ENCODE assay signal across 13 mouse cellular contexts in the genomic region with DNA sequence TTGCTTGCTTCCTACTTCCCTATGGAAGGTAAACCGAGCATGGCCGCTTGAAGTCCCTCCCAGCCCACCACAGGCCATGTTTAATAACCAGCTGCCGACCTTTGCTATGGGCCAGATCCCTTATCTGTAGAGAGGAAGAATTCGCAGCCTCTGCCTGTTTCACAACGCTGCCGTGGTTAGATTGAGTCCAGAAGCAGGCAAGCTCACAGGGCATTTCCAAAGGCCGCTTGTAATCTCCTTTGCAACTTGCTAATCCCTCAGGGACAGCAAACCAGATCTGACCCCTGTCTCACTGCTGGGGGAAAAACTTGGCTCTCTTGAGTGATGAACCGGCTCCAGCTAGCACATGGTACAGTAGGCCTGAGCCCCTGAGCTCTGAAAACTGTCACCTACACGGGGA. TPM values are rescaled to one million over a fixed set of nuclear protein-coding genes. Genes with fewer than 3 reads are reported as not detected.
A peak's percentile ranks its signal among the peaks of the same experiment; 100 is the strongest.
DNase-seq lines count a peak whose midpoint lies in the region; ATAC-seq and TF ChIP-seq lines count a peak whose summit lies in the region.
"Had no signal": no experiment of that assay in that cellular context is flagged by ENCODE, and none has a peak within 500 bp of the region (broad histone marks: within the 10 kb centered on the region; RNA-seq: fewer than 3 reads in every experiment).

No protein-coding gene starts in this region.

- no peaks in the 10 kb centered on the region for H3K9me3 ChIP-seq in midbrain, postnatal 0 days (ENCODE audit: low read length)
- no peaks in the 10 kb centered on the region for H3K9me3 ChIP-seq in midbrain, embryonic 11.5 days (ENCODE audit: control insufficient read depth, low read length)
- no peaks in the 10 kb centered on the region for H3K9me3 ChIP-seq in intestine, postnatal 0 days (ENCODE audit: control insufficient read depth)
- H3K9me3 ChIP-seq: limb, embryonic 13.5 days; neural tube, embryonic 13.5 days had no signal

- no peak overlapping the region for H3K27ac ChIP-seq in midbrain, postnatal 0 days (ENCODE audit: low read depth, low read length)
- no peak overlapping the region for H3K27ac ChIP-seq in midbrain, embryonic 11.5 days (ENCODE audit: low read depth, low read length)
- H3K27ac ChIP-seq in intestine, postnatal 0 days (ENCODE audit: low read depth, low read length): 0 out of 2 replicates have a peak overlapping the region, but pooled peaks have one; percentile 1
- H3K27ac ChIP-seq: hindbrain, postnatal 0 days; limb, embryonic 13.5 days; neural tube, embryonic 13.5 days had no signal

- H3K9ac ChIP-seq in midbrain, postnatal 0 days (replicated peaks; ENCODE audit: low read length, poor library complexity, severe bottlenecking): 0 out of 2 replicates have a peak overlapping the region, but pooled peaks have one; percentile 19
- no peak overlapping the region for H3K9ac ChIP-seq in midbrain, embryonic 11.5 days (ENCODE audit: low read length)
- H3K9ac ChIP-seq in intestine, postnatal 0 days (ENCODE audit: low read depth, low read length): no peak overlapping the region
- H3K9ac ChIP-seq: limb, embryonic 13.5 days; neural tube, embryonic 13.5 days had no signal

- H3K36me3 ChIP-seq in midbrain, postnatal 0 days (ENCODE audit: insufficient read depth, low read length): no peaks in the 10 kb centered on the region
- no peaks in the 10 kb centered on the region for H3K36me3 ChIP-seq in midbrain, embryonic 11.5 days (ENCODE audit: control insufficient read depth, insufficient read depth, low read length)
- no peaks in the 10 kb centered on the region for H3K36me3 ChIP-seq in intestine, postnatal 0 days (ENCODE audit: control insufficient read depth, insufficient read depth)
- H3K36me3 ChIP-seq: neural tube, embryonic 13.5 days had no signal

- no peak for ATAC-seq in midbrain, postnatal 0 days (ENCODE audit: low FRiP score)
- ATAC-seq in midbrain, embryonic 11.5 days (ENCODE audit: low FRiP score): no peak
- ATAC-seq in intestine, postnatal 0 days: no peak
- ATAC-seq: hindbrain, postnatal 0 days had no signal

- H3K4me1 ChIP-seq in midbrain, postnatal 0 days (ENCODE audit: insufficient read depth, low read length): peaks cover 12% of the 10 kb centered on the region; the same call in 1 of the 2 replicates
- peaks cover 19% of the 10 kb centered on the region for H3K4me1 ChIP-seq in midbrain, embryonic 11.5 days (ENCODE audit: control insufficient read depth, insufficient read depth, low read length)
- 0 out of 2 replicates have a peak, but pooled peaks cover 3% of the 10 kb centered on the region for H3K4me1 ChIP-seq in intestine, postnatal 0 days (replicated peaks; ENCODE audit: control insufficient read depth, insufficient read depth, low read length)

- no peaks in the 10 kb centered on the region for H3K27me3 ChIP-seq in midbrain, postnatal 0 days (ENCODE audit: insufficient read depth, low read length)
- peaks cover 2% of the 10 kb centered on the region for H3K27me3 ChIP-seq in midbrain, embryonic 11.5 days (ENCODE audit: control insufficient read depth, insufficient read depth, low read length)
- no peaks in the 10 kb centered on the region for H3K27me3 ChIP-seq in intestine, postnatal 0 days (replicated peaks; ENCODE audit: control insufficient read depth, insufficient read depth, low read length)

- DNase-seq in heart, adult 11 months: peak; percentile 88
- no peak for DNase-seq in heart, adult 9 months (ENCODE audit: low spot score in 2 of 2)
- no peak for DNase-seq in midbrain, postnatal 0 days (ENCODE audit: low spot score)
- no peak for DNase-seq in midbrain, embryonic 11.5 days (ENCODE audit: low spot score, missing footprints)
- DNase-seq in yolk sac, embryonic 10.5 days (ENCODE audit: low spot score): peak; percentile 90
- DNase-seq in layer of hippocampus, adult 8-10 months (ENCODE audit: low spot score in 2 of 2): no peak
- no peak for DNase-seq in thymus, postnatal 10 days (ENCODE audit: low spot score in 2 of 2)
- DNase-seq: B cell, adult 2 months; cerebellum, postnatal 36 days had no signal

- 33% methylated on average over 9 of the region's 9 CpGs for WGBS in midbrain, postnatal 0 days
- WGBS in midbrain, embryonic 11.5 days: 32% methylated on average over 9 of the region's 9 CpGs
- WGBS in intestine, postnatal 0 days: 22% methylated on average over 9 of the region's 9 CpGs

- H3K4me2 ChIP-seq in midbrain, postnatal 0 days (ENCODE audit: low read depth, low read length, poor library complexity, severe bottlenecking): no peak overlapping the region
- no peak overlapping the region for H3K4me2 ChIP-seq in midbrain, embryonic 11.5 days
- no peak overlapping the region for H3K4me2 ChIP-seq in intestine, postnatal 0 days (replicated peaks; ENCODE audit: low read depth)
- H3K4me2 ChIP-seq: limb, embryonic 13.5 days; neural tube, embryonic 13.5 days had no signal

- no peak for TF ChIP-seq CTCF in midbrain, postnatal 0 days (IDR thresholded peaks at IDR 0.05)
- TF ChIP-seq CTCF in intestine, postnatal 0 days (IDR thresholded peaks at IDR 0.05; ENCODE audit: low read depth): no peak

- H3K4me3 ChIP-seq in midbrain, postnatal 0 days (ENCODE audit: low read depth, low read length): no peak overlapping the region
- no peak overlapping the region for H3K4me3 ChIP-seq in midbrain, embryonic 11.5 days (ENCODE audit: low read depth, low read length)
- H3K4me3 ChIP-seq in intestine, postnatal 0 days (ENCODE audit: low read depth, low read length): no peak overlapping the region
- H3K4me3 ChIP-seq: limb, embryonic 13.5 days; neural tube, embryonic 13.5 days had no signal

RNA-seq across cellular contexts. Expression of a gene that starts 3.9 kb away (rescaled TPM):
- total RNA-seq in midbrain, postnatal 0 days (2014; rRNA removed): 60.2 and 74.0 TPM in 2 replicates
- 57.7 and 57.9 TPM in 2 replicates for polyA plus RNA-seq in midbrain, postnatal 0 days (2015; fragmentation: Nextera tagmentation; extraction: Ambion mirVana)
- 26.0 and 26.5 TPM in 2 replicates for polyA plus RNA-seq in midbrain, embryonic 11.5 days (2014; fragmentation: Nextera tagmentation; extraction: Ambion mirVana)
- 26.5 TPM in 2 replicates for polyA plus RNA-seq in intestine, postnatal 0 days (2015; fragmentation: Nextera tagmentation; extraction: Ambion mirVana)
- total RNA-seq in layer of hippocampus, adult 8-10 months (2022): 10 to 100 TPM; 27.9 to 38.7 (median 34.3) TPM

RNA-seq across cellular contexts. Expression of a gene that starts 52.1 kb away (rescaled TPM):
- total RNA-seq in midbrain, postnatal 0 days (2014; rRNA removed): not detected in 2 replicates
- polyA plus RNA-seq in midbrain, postnatal 0 days (2015; fragmentation: Nextera tagmentation; extraction: Ambion mirVana): 0.67 and 0.83 TPM in 2 replicates
- 0.12 and 0.29 TPM in 2 replicates for polyA plus RNA-seq in midbrain, embryonic 11.5 days (2014; fragmentation: Nextera tagmentation; extraction: Ambion mirVana)
- polyA plus RNA-seq in intestine, postnatal 0 days (2015; fragmentation: Nextera tagmentation; extraction: Ambion mirVana): 0.16 and 0.24 TPM in 2 replicates
- total RNA-seq in layer of hippocampus, adult 8-10 months (2022): under 1 TPM in 2 of 4 experiments, not detected in 2; 0.27 to 0.72 TPM
- total RNA-seq: hindbrain, postnatal 0 days had no signal

RNA-seq across cellular contexts. Expression of a gene that starts 53.0 kb away (rescaled TPM):
- total RNA-seq in midbrain, postnatal 0 days (2014; rRNA removed): 915 and 958 TPM in 2 replicates
- 1,268 and 1,306 TPM in 2 replicates for polyA plus RNA-seq in midbrain, postnatal 0 days (2015; fragmentation: Nextera tagmentation; extraction: Ambion mirVana)
- 1,030 and 1,101 TPM in 2 replicates for polyA plus RNA-seq in midbrain, embryonic 11.5 days (2014; fragmentation: Nextera tagmentation; extraction: Ambion mirVana)
- polyA plus RNA-seq in intestine, postnatal 0 days (2015; fragmentation: Nextera tagmentation; extraction: Ambion mirVana): 345 and 371 TPM in 2 replicates
- 100 to 1,000 TPM; 769 to 857 (median 823) TPM for total RNA-seq in layer of hippocampus, adult 8-10 months (2022)

Comparison
In these comparisons a context has a peak if more than half of its experiments do, and no peak if none do; other contexts are left out.
1. DNase-seq: peak in heart, adult 11 months (single experiment) and yolk sac, embryonic 10.5 days (single experiment); none in heart, adult 9 months (0 of 2), midbrain, postnatal 0 days (single experiment), midbrain, embryonic 11.5 days (single experiment), layer of hippocampus, adult 8-10 months (0 of 2) and thymus, postnatal 10 days (0 of 2).